Mouse (Mus musculus) ES-E14 (cell line): ENCODE results near the gene Inip.

Experiments
- MAFK ChIP-seq: IDR thresholded peaks from 2 replicates; pipeline ENCODE4 v1.6.1; 2014; ENCODE audit warnings: mild to moderate bottlenecking, low read depth, low read length, inconsistent platforms; ENCODE audit not compliant: insufficient read depth
- ZNF384 ChIP-seq: IDR thresholded peaks from 2 replicates; pipeline ENCODE4 v1.6.1; 2012; ENCODE audit warnings: low read depth, low read length, inconsistent platforms

DNA sequence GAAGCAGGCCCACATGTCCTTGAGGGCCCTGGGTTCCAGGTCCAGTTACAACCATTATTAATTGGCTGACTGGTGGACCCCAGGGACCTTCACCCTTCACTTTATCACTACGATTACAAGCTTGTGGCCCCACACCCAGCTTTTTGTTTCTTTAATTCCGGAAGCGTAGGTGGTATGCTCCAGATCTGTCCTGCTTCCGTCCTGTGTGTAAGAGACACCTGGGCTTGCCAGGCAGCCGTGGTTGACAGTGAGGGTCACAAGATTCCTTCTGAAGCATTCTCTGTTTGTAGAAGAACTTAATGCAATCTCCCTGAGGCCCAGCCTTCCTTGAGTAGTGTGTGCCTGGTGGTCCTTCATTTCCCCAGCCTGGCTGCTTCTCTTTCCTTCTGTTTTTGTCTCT, 23.5 kb upstream of the Inip start:
- TF ChIP-seq ZNF384 (no peak), MAFK (no peak)
